Mouse (Mus musculus) adrenal gland, postnatal 10 days (tissue): ENCODE measurements around the gene Gys2. TPM values are rescaled to one million over a fixed set of nuclear protein-coding genes. Genes with fewer than 3 reads are reported as not detected.
"Not testable (repeated sequence)": the region's sequence is repeated elsewhere in the genome, so short reads cannot be mapped to it uniquely, and the experiment has no call there.

Experiments
- DNase-seq: peaks from one replicate; pipeline ENCODE4 v3.0.0; 2021; ENCODE audit warnings: mixed read lengths
- long read RNA-seq, 2 experiments: library from polyadenylated mRNA; stranded (forward); transcript quantifications; one replicate each; pipeline ENCODE4 v2.0.0; 2021
- total RNA-seq, 2 experiments: library from RNA; stranded (reverse); gene quantifications; 2 replicates each; pipeline ENCODE4 v1.2.3; 2021

The Gys2 gene
- total RNA-seq: 10 to 100 TPM in 1 of 2 experiments, 1 to 10 TPM in 1; 9.9 to 42.7 TPM
- long read RNA-seq, experiment 1, transcript Gys2-201 (17 exons, 2,657 nt): major isoform, 17 of 19 reads
- long read RNA-seq, experiment 1, partial matches to known transcripts: 1 of 19 reads
- long read RNA-seq, experiment 1, other reads (novel, unspliced or antisense): 1 of 19 reads
- long read RNA-seq, experiment 2, partial matches to known transcripts: 0 of 2 reads
- long read RNA-seq, experiment 2, other reads (novel, unspliced or antisense): 0 of 2 reads

DNA sequence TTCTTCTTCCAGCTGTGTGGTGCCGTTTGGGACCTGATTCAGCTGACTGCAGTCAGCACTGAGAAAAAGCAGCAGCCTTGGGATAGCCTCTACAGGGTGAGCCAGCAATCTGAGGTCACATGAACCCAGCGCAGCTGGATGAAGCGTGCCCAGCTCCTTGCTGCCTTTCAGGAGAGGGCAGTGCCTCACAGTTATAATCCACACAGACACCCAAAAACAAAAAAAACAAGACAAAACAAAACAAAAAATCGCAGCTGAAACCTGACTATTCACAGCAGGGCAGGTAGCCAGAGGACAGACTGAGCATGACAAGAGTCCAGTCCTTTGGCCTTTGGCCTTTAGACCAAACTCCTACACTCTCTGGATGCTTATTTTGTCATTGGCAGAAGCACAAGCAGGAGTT is at the start of gene Gys2:
TSS of gene Gys2 (minus strand) at position 309 of the 403 bp plus-strand sequence.
- DNase-seq: no peak

GRCm38 (mm10) chr6:142521591-142522110 is 48.7 kb upstream of the Gys2 start:
- no peak for DNase-seq

- DNase-seq: peak; percentile 19
These were observed 46.2 kb upstream of the Gys2 start for GRCm38 (mm10) chr6:142519110-142519509.

- not testable (repeated sequence) for DNase-seq
These were observed 42.5 kb upstream of the Gys2 start for GRCm38 (mm10) chr6:142515379-142515778.

DNA sequence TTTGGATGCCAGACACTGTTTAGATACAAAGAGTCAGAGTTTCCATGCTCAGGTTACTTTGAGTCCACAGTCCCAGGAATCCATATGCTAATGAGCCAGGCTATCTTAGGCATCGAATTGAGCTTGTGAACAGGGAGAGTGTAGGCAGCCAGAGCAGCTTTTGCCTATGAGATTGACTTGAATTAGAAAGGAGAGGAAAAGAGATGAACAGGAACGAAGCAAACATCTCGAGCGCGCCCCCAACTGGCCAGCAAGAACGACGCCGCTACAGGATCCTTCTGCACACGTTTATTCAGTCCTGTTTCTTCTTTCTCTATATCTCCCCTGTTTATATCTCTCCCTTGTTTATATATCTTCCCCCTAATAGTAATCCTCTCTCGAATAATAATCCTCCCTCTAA is 42.0 kb upstream of the Gys2 start:
- peak; percentile 72 for DNase-seq

DNA sequence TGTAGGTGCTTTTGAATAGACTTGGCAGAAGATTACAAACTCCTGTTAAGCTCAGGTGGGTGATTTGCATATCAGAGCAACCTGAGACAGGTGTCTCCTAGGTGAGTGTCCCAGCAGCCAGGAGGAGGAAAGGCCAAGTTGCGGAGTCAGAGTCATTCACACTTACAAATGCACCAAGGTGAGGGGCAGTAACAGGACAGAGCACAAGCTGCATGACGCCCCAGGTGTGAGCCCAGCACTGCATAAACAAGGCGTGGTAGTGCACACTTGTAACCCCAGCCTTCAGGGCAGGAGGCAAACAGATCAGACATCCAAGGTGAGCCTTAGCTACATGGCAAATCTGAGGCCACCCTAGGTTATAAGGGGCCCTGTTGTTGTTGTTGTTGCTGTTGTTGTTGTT is 40.0 kb upstream of the Gys2 start:
- no peak for DNase-seq

DNA sequence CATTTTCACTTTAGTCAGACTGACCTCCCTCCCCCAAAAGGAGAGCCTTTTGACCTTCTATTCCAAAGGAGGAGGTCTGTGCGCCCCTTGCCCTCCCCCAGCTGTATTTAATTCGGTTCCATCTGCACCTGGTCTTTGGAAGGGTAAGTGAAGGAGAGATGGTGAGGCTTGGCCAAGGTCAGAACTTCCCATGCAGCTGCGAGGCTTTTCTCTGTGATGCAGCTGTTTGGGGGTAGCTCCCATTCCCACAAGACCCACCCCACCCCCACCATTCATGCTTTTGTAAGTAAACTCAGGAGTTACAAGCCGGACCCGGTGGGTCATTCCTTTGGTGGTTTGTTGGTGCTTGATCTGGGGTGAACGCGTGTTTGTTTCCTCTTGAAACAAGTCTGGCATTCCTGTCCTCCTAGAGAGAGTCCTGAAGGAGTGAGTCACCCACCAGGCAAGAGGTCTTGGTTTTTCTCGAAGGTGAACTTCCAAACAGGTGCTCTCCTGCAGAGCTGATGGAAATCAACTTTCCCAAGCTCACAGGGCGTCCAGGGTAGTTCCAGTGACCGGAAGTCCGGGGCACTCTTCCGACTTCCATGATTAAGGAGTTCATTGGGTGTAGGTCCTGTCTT is 38.7 kb upstream of the Gys2 start:
- DNase-seq: no peak

DNA sequence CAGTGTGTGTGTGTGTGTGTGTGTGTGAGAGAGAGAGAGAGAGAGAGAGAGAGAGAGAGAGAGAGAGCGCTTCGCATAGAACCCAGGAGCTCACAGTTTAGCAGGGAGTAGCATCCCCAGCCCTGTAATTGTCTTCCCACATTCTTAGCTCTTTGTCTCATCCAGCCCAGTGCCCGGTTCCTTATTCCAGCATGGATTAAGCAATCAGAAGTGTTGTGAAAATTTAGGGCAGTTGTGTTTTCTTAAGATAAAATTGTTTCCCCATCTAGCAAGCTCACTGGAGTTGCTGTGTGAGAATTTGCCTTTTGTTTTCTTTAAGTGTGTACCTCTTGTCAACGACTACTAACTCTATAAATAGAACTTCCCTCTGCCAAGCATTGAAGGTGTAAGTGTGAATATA is 35.8 kb upstream of the Gys2 start:
- DNase-seq: no peak

DNA sequence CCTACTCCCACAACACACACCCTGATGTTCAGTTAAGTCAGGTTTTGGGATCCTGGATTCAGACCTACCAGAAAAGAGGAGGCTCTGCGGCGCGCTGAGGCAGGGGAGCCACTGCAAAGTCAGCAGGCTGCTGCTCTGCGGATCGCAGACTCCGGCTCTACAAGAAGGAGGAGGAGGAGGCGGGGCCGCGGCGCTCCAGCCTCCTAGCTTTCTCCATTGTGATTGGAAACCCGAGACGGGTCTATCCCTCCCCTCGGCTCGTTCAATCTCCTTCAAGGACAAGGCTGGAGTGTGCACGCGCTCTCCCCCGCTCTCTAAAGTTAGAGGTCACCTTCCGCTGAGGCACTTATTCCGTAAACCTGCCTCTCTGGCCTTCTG is 34.9 kb upstream of the Gys2 start, which contains the start of gene Ldhb:
TSS of gene Ldhb (minus strand) at position 173 of the 378 bp plus-strand sequence.
- DNase-seq: peak; percentile 90

GRCm38 (mm10) chr6:142507033-142507784 is 34.3 kb upstream of the Gys2 start:
- DNase-seq: peak; percentile 27

DNA sequence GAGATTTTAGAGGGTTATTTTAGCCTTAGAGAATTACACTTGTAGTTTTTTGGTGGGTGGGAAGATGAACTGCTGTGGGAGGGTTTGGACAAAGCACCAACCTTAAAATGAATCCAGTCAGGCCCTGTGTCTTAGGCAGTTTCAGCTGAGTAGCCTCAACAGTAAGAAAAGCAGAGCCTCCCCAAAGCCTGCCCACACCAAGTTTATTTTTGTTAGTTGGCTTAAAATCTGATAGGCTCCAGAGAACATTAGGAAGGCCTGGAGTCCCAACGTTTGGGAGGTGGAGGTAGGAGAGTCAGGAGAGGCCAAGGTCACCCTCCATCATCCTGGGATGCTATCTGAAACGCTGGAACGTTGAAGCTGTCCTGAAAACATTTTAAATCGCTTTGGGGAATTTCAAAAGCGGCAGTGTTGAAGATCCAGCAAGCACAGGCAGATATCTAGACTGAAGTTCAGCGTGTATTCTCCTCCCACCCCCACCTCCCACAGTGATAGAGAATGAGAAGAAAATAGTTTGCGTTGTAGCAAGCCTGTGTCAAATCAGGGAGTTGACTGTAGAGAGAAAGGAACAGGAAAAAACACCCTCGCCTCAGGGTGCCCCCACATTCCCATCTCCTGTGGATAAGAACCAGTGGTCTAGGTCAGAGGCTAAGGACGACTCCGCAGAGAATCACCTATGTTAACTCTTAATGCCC is 33.6 kb upstream of the Gys2 start:
- no peak for DNase-seq

DNA sequence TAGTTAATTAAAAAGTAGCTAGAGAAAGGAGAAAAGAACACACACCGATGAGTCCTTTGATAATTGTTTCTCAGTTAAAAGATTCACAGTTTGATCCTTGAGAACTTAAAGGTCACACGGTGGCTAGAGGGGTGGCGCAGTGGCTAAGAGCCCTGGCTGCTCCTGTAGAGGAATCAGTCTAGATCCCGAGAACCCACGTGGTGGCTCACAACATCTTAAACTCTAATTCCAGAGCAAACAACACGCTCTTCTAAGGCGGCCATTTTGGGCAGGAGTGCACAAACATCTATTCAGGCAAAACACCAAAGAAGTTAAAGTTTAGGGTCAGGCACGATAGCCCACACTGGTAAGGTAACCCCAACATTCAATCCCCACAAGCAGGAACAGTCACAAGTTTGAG is 30.7 kb upstream of the Gys2 start:
- no peak for DNase-seq

GRCm38 (mm10) chr6:142502519-142503125 is 29.7 kb upstream of the Gys2 start:
- DNase-seq: no peak

DNA sequence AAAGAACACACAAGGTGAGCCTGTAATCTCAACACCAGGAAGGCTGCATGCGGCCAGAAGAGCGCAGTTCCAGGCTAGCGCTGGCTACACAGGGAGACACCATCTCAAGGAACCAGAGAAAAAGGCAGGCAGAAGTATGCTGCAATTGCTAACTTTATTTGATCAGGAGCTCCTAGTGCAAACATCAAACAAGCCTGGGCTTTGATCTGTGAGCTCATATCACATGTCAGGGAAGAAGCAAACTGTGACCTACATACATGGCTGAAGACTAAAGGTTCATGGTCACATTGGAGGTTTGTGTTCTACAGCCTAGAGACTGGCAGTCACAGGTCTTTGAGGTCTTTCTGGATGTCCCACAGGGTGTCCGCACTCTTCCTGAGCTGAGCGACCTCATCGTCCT is 17.2 kb upstream of the Gys2 start:
- DNase-seq: not testable (repeated sequence)

DNA sequence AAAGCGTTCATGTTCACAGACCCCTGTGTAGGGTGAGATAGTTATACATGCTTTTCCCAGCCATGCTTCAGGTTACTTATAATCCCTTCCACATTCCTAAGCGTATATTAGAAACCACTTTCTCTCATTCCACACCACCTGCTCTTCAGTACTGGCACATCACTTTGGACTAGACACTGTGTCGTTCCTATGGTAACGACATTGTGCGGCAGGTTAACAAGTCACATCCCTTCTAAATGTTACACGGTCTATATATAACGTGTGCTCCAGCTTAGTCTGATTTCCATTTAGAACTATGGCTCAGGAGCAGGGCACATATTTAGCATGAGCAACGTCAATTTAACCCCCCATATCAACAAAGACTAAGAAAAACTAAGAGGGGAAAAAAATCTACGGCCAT is 14.7 kb upstream of the Gys2 start:
- no peak for DNase-seq

DNA sequence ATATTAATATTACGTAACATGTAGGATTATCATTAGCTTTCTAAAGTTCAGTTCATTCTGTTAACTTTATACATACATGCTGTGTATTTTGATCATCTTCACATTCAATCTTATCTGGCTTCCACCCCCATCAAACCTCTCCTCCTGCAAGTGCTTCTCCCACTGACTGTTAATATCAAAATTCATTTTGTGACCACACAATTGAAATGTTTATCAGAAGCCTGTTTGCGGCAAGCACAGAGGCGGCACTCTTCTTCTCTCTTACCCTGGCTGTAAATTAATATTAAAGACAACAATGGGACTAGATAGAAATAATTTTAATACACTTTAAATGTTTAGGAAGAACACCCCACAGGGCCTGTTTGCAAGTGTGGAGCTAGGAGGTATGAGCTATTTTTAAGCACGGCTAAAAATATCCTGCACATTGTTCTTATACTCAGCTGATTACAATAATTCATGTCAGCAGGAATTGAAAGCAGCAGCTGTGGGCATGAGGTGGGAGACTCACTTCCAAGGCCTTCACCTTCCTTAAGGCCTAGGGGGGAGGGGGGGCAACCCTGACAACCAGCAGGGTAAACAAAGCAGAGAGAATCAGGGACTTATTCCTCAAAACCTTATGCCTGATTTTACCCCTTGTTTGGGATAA is 12.7 kb upstream of the Gys2 start:
- DNase-seq: no peak

DNA sequence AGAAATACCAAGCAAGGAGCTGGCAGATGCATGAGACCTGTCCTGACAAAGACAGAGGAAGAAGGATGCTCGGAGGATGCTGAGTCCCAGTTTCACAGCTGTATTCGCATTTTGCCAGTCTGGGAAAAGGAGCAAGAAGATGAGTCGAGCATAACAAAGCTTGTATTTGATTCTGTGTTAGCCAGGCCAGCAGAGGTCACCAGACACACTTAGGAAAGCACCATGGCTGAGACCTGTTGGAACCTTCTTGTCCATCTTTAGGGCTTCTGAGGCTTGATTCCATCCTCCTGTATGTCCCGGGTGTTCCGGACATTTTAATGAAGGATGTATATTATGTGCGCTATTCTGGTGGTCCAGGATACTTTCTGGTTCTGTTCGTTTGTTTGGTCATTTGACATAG is 4.3 kb upstream of the Gys2 start:
- peak; percentile 20 for DNase-seq

- no peak for DNase-seq
These were observed 1.8 kb downstream of the Gys2 start for GRCm38 (mm10) chr6:142471141-142471540.

GRCm38 (mm10) chr6:142469602-142470001 is 3.3 kb downstream of the Gys2 start:
- peak; percentile 16 for DNase-seq

GRCm38 (mm10) chr6:142462194-142462593 is 10.7 kb downstream of the Gys2 start:
- no peak for DNase-seq

DNA sequence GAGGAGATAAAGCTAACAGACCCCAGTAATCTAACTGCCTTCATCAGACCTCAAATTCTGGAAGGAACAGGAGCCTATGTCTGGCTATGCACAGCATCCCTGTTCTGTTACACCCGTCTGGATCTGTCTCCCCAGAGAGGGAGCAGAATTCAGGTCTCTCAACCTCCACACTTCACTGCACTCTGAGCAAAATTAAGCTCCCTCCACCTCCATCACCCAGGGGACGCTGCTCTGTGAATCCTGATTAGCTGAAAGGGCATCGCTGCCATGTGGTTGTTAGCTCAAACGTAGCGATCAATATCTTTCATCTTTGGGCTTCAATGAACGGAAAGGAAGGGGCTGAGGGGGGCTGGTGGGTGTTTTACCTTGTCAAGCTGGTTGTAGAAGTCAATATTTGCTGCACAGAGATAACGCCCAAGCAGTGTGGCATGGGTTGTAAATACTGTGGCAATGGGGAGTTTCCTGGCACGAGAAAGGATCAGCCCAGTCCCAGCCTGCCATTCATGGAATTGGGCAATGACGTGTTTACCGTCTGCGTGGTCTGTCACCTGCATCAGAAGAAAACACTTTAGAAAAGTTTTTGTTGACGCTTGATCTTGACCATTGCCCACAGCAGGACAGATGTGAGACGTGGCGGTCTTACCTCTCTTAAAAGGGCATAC is 13.8 kb downstream of the Gys2 start:
- DNase-seq: no peak
